Mouse (Mus musculus) stomach, postnatal 0 days (tissue): ENCODE data around the gene Glyr1. TPM values are rescaled to one million over a fixed set of nuclear protein-coding genes. Genes with fewer than 3 reads are reported as not detected.

Experiments used
- ATAC-seq: fragments of 200-750 bp; cut with Nextera tagmentation; 2 replicates; pipeline ENCODE4 v1.8.0; 2017; ENCODE audit not compliant: low FRiP score, low TSS enrichment
- DNase-seq: peaks from one replicate; pipeline ENCODE4 v3.0.0-alpha.2; 2016; ENCODE audit warnings: low spot score
- H3K27ac ChIP-seq: fragments of 300-500 bp; sonication (generic); replicated peaks from 2 replicates; pipeline ENCODE4 v1.5.1; 2014; ENCODE audit warnings: mild to moderate bottlenecking, control low read depth
- H3K27me3 ChIP-seq: fragments of 300-500 bp; sonication (generic); 2 replicates; pipeline ENCODE4 v1.6.1; 2014; ENCODE audit warnings: low read length; ENCODE audit not compliant: control insufficient read depth, insufficient read depth
- H3K36me3 ChIP-seq: fragments of 300-500 bp; sonication (generic); 2 replicates; pipeline ENCODE4 v1.6.1; 2014; ENCODE audit warnings: low read length, mixed read lengths; ENCODE audit not compliant: control insufficient read depth, insufficient read depth
- H3K4me1 ChIP-seq: fragments of 300-500 bp; sonication (generic); replicated peaks from 2 replicates; pipeline ENCODE4 v1.6.1; 2014; ENCODE audit warnings: antibody characterized with exemption; ENCODE audit not compliant: control insufficient read depth, insufficient read depth
- H3K4me2 ChIP-seq: fragments of 300-500 bp; sonication (generic); replicated peaks from 2 replicates; pipeline ENCODE4 v1.6.1; 2014; ENCODE audit warnings: low read depth, mild to moderate bottlenecking, control low read depth, moderate library complexity
- H3K4me3 ChIP-seq: fragments of 300-500 bp; sonication (generic); 2 replicates; pipeline ENCODE4 v1.5.1; 2014; ENCODE audit warnings: low read depth, low read length, control low read depth
- H3K9ac ChIP-seq: fragments of 300-500 bp; sonication (generic); 2 replicates; pipeline ENCODE4 v1.6.1; 2014; ENCODE audit warnings: mild to moderate bottlenecking, low read length, control low read depth, mixed read lengths
- H3K9me3 ChIP-seq: fragments of 300-500 bp; sonication (generic); 2 replicates; pipeline ENCODE4 v1.6.1; 2016; ENCODE audit warnings: low read length; ENCODE audit not compliant: control insufficient read depth
- CTCF ChIP-seq: IDR thresholded peaks from 2 replicates; pipeline ENCODE4 v1.5.1; 2016; ENCODE audit warnings: antibody characterized with exemption, low read depth, mild to moderate bottlenecking, moderate library complexity
- EP300 ChIP-seq: optimal IDR thresholded peaks from 2 replicates; pipeline ENCODE3; 2016; ENCODE audit warnings: antibody characterized with exemption
- WGBS: fragments of 180-500 bp; shearing (Covaris S2); extraction: QIAGEN DNeasy Blood & Tissue Kit; methylation state at CpG from one replicate; pipeline ENCODE4 v1.1.7; 2014; 5-methylcytosine and 5-hydroxymethylcytosine counted together
- polyA plus RNA-seq: library from polyadenylated mRNA; unstranded; fragments of >200 nt; fragmentation: Nextera tagmentation; extraction: Ambion mirVana; gene quantifications from 2 replicates; pipeline ENCODE4 v1.2.1, GENCODE M21; 2015

Glyr1 gene
- polyA plus RNA-seq, 1 experiment from 2014 or later = 65.2 TPM

- 81% methylated on average over 5 of the region's 5 CpGs for WGBS
- H3K27me3 ChIP-seq = no peaks in the 10 kb centered on the region
- no peak for ATAC-seq
- no peak overlapping the region for H3K4me3 ChIP-seq
- no peaks in the 10 kb centered on the region for H3K4me1 ChIP-seq
- no peak overlapping the region for H3K4me2 ChIP-seq
- no peak overlapping the region for H3K9ac ChIP-seq
- TF ChIP-seq CTCF (no peak), EP300 (no peak)
- no peak overlapping the region for H3K27ac ChIP-seq
- H3K9me3 ChIP-seq = no peaks in the 10 kb centered on the region
- DNase-seq = no peak
- peaks cover 42% of the 10 kb centered on the region for H3K36me3 ChIP-seq
Observed at GRCm38 (mm10) chr16:5074341-5074740, 24.7 kb upstream of the Glyr1 start.

DNA sequence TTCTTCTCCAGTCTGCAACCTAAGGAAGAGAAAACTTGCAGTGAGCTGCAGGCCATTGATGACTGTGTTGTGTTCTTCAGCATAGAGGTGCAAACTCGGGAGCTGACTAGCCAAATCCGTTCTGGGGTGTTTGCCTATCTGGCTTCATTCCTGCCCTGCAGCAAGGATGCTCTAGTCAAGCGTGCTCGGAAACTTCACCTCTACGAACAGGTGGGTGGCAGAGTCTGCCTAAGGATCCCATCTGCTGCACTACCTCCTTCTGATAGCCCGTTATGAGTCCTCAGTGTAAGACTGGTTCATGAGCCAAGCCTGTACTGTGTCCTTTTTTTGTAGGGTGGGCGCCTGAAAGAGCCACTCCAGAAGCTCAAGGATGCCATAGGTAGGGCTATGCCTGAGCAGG lies 22.3 kb upstream of the Glyr1 start:
- Histone ChIP-seq H3K4me1 (no peaks in the 10 kb centered on the region), H3K27ac (no peak overlapping the region), H3K9ac (no peak overlapping the region), H3K4me3 (no peak overlapping the region), H3K9me3 (no peaks in the 10 kb centered on the region), H3K4me2 (no peak overlapping the region), H3K27me3 (no peaks in the 10 kb centered on the region), H3K36me3 (peaks cover 29% of the 10 kb centered on the region)
- TF ChIP-seq EP300 = no peak
- TF ChIP-seq CTCF = no peak
- ATAC-seq = no peak
- DNase-seq = no peak
- WGBS = 93% methylated on average over 7 of the region's 7 CpGs

GRCm38 (mm10) chr16:5070321-5070720 lies 20.7 kb upstream of the Glyr1 start:
- no peak overlapping the region for H3K4me2 ChIP-seq
- DNase-seq = no peak
- no peak overlapping the region for H3K27ac ChIP-seq
- H3K4me1 ChIP-seq = no peaks in the 10 kb centered on the region
- no peak for TF ChIP-seq CTCF
- no peak for TF ChIP-seq EP300
- no peak overlapping the region for H3K9ac ChIP-seq
- no peaks in the 10 kb centered on the region for H3K27me3 ChIP-seq
- peaks cover 30% of the 10 kb centered on the region for H3K36me3 ChIP-seq
- H3K4me3 ChIP-seq = no peak overlapping the region
- H3K9me3 ChIP-seq = no peaks in the 10 kb centered on the region
- no peak for ATAC-seq
- WGBS = 68% methylated on average over 3 of the region's 3 CpGs

DNA sequence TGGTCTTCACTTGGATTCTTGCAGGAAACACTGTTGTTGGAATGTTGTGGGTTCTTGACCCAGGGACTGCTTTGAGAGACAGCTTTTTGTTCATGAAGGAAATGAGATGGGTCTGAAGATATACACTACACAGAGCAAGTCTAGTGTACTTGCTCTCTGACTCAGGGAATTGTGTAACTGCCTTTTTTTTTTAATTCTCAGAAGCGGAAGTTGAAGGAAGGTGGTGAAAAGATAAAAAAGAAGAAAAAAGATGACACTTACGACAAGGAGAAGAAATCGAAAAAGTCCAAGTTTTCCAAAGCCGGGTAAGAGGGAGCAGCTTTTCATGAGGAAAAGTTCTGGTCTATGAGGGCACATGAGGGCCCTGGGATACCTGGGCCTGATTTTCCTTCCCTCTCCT lies 13.8 kb upstream of the Glyr1 start:
- Histone ChIP-seq H3K36me3 (peaks cover 24% of the 10 kb centered on the region), H3K4me1 (no peaks in the 10 kb centered on the region), H3K4me2 (no peak overlapping the region), H3K27ac (no peak overlapping the region), H3K4me3 (no peak overlapping the region), H3K27me3 (no peaks in the 10 kb centered on the region), H3K9me3 (no peaks in the 10 kb centered on the region), H3K9ac (no peak overlapping the region)
- ATAC-seq (no peak), DNase-seq (no peak)
- no peak for TF ChIP-seq CTCF
- no peak for TF ChIP-seq EP300
- 95% methylated on average over 4 of the region's 4 CpGs for WGBS

DNA sequence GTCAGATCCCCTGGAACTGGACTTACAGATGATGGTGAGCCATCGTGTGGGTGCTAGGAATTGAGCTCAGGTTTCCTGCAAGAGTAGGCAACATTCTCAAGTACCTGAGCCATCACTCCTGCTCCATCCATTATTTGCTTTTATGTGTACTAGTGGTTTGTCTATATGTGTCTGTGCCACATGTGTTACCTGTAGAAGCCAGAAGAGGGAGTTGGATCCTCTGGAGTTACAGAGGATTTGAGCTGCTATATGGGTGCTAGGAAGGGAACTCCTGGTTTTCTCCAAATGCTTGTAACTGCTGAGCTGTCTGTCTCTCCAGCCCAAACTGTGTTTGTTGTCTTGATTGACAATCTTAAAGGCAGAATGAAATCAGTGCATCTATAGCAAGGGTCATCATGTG lies 8.5 kb upstream of the Glyr1 start:
- WGBS = 92% methylated on average over 1 of the region's 1 CpGs
- no peak overlapping the region for H3K9ac ChIP-seq
- no peaks in the 10 kb centered on the region for H3K27me3 ChIP-seq
- peaks cover 18% of the 10 kb centered on the region for H3K36me3 ChIP-seq
- no peak overlapping the region for H3K4me3 ChIP-seq
- no peak for DNase-seq
- ATAC-seq = no peak
- H3K9me3 ChIP-seq = no peaks in the 10 kb centered on the region
- no peaks in the 10 kb centered on the region for H3K4me1 ChIP-seq
- H3K4me2 ChIP-seq = no peak overlapping the region
- H3K27ac ChIP-seq = no peak overlapping the region
- peak; percentile 70 for TF ChIP-seq CTCF
- TF ChIP-seq EP300 = no peak

DNA sequence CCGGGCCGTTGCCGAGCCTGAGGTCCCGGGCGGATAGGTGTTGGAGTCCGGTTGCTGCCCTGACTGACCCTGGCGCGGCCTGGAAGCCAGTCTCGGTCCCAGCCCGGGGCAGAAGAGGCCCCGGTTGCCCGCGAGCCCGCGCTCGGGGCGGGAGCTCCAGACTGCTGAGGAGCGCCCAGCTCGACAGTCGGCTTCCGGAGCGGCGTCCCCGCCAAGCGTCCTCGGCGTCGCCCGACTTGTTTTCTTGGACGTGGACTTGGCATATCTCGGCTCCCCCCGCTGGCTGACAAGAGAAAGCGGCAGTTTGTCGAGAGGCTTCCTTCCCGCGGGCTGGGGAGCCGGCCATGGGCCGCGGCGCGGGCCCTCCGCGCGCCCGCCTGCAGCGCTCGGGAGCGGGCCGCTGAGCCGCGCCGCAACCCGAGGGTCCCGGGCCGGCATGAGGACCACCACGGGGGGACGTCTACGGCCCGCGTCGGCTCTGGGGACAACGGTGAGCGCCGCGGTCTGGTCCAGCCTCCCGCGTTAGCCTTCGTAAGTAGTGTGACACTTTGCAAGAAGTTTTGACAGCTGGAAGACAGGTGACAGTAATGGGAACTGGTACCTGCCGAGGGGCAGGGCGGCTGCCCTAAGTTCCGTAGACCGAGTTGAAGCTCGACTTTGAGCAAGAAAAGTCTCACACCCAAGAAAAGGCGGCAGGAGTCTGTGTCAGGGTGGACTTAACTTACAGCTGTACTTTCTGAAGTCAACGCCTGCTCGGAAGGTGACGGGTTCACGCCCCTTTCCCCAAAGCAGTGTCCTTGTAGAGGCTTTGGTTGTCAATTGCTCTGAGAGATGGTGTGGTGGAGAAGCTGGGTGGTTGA lies 818 bp upstream of the Glyr1 start:
- peak overlapping the region; percentile 98 for H3K27ac ChIP-seq
- peak overlapping the region; percentile 90 for H3K4me3 ChIP-seq

More for the DNA sequence above, 818 bp upstream of the Glyr1 start:
- TF ChIP-seq EP300 = no peak
- peak; percentile 35; the same call in 1 of the 2 replicates for TF ChIP-seq CTCF
- H3K4me1 ChIP-seq = no peaks in the 10 kb centered on the region
- DNase-seq (peak; percentile 79), ATAC-seq (peak; percentile 74)
- peaks cover 15% of the 10 kb centered on the region for H3K36me3 ChIP-seq
- WGBS = under 1% methylated on average over 78 of the region's 78 CpGs
- H3K4me2 ChIP-seq = peak overlapping the region; percentile 90
- H3K27me3 ChIP-seq = no peaks in the 10 kb centered on the region
- no peaks in the 10 kb centered on the region for H3K9me3 ChIP-seq
- H3K9ac ChIP-seq = peak overlapping the region; percentile 88
